Mouse (Mus musculus) forebrain, postnatal 0 days (tissue): ENCODE measurements around the gene Hoxb8. TPM values are rescaled to one million over a fixed set of nuclear protein-coding genes. Genes with fewer than 3 reads are reported as not detected.

Source experiments
- ATAC-seq: fragments of 200-750 bp; cut with Nextera tagmentation; 2 replicates; pipeline ENCODE4 v1.8.0; 2017; ENCODE audit warnings: mild to moderate bottlenecking, moderate library complexity
- DNase-seq: peaks from one replicate; pipeline ENCODE4 v3.0.0-alpha.2; 2015
- H3K27ac ChIP-seq: fragments of 300-500 bp; sonication (generic); 2 replicates; pipeline ENCODE4 v1.5.1; 2014; ENCODE audit warnings: low read depth, mild to moderate bottlenecking, antibody characterized with exemption, low read length, moderate library complexity, mixed read lengths
- H3K27me3 ChIP-seq: fragments of 300-500 bp; sonication (generic); 2 replicates; pipeline ENCODE4 v1.6.1; 2014; ENCODE audit warnings: mild to moderate bottlenecking, low read length, mixed read lengths; ENCODE audit not compliant: insufficient read depth
- H3K36me3 ChIP-seq: fragments of 300-500 bp; sonication (generic); 2 replicates; pipeline ENCODE4 v1.6.1; 2014; ENCODE audit warnings: mild to moderate bottlenecking, moderate library complexity; ENCODE audit not compliant: insufficient read depth
- H3K4me1 ChIP-seq: fragments of 300-500 bp; sonication (generic); 2 replicates; pipeline ENCODE4 v1.6.1; 2014; ENCODE audit warnings: antibody characterized with exemption; ENCODE audit not compliant: insufficient read depth
- H3K4me2 ChIP-seq: fragments of 300-500 bp; sonication (generic); 2 replicates; pipeline ENCODE4 v1.6.1; 2014; ENCODE audit warnings: low read depth, mild to moderate bottlenecking, moderate library complexity
- H3K4me3 ChIP-seq: fragments of 300-500 bp; sonication (generic); 2 replicates; pipeline ENCODE4 v1.5.1; 2014; ENCODE audit warnings: low read depth, low read length, mixed read lengths
- H3K9ac ChIP-seq: fragments of 300-500 bp; sonication (generic); 2 replicates; pipeline ENCODE4 v1.6.1; 2014; ENCODE audit warnings: mild to moderate bottlenecking
- H3K9me3 ChIP-seq: fragments of 300-500 bp; sonication (generic); 2 replicates; pipeline ENCODE4 v1.6.1; 2016; ENCODE audit warnings: low read length
- CTCF ChIP-seq: sonication (generic); IDR thresholded peaks from 2 replicates; pipeline ENCODE4 v1.5.1; 2016; ENCODE audit warnings: antibody characterized with exemption, control low read depth, low read depth
- WGBS: fragments of 180-500 bp; shearing (Covaris S2); extraction: QIAGEN DNeasy Blood & Tissue Kit; methylation state at CpG from one replicate; pipeline ENCODE4 v1.1.7; 2014; 5-methylcytosine and 5-hydroxymethylcytosine counted together
- polyA plus RNA-seq: library from polyadenylated mRNA; unstranded; fragments of >200 nt; fragmentation: Nextera tagmentation; extraction: Ambion mirVana; gene quantifications from 2 replicates; pipeline ENCODE4 v1.2.1, GENCODE M21; 2015
- total RNA-seq: library from RNA; depleted of rRNA; stranded (reverse); fragments of >200 nt; gene quantifications from 2 replicates; pipeline ENCODE4 v1.2.3, GENCODE M21; 2014

The Hoxb8 gene
- total and polyA plus RNA-seq, 2 experiments from 2014 or later = not detected

GRCm38 (mm10) chr11:96282795-96283430 lies 1.2 kb downstream of the Hoxb8 start:
- ATAC-seq (no peak), DNase-seq (no peak)
- Histone ChIP-seq H3K27ac (no peak overlapping the region), H3K4me2 (no peak overlapping the region), H3K9ac (no peak overlapping the region), H3K9me3 (no peaks in the 10 kb centered on the region), H3K4me1 (no peaks in the 10 kb centered on the region), H3K4me3 (no peak overlapping the region), H3K36me3 (no peaks in the 10 kb centered on the region), H3K27me3 (peaks cover 97% of the 10 kb centered on the region)
- 2% methylated on average over 49 of the region's 49 CpGs for WGBS
- no peak for TF ChIP-seq CTCF

GRCm38 (mm10) chr11:96284041-96284749 lies 2.5 kb downstream of the Hoxb8 start:
- Histone ChIP-seq H3K4me1 (no peaks in the 10 kb centered on the region), H3K9ac (no peak overlapping the region), H3K27me3 (peaks cover 97% of the 10 kb centered on the region), H3K27ac (no peak overlapping the region), H3K36me3 (no peaks in the 10 kb centered on the region), H3K4me2 (peak overlapping the region; percentile 44), H3K4me3 (no peak overlapping the region), H3K9me3 (no peaks in the 10 kb centered on the region)
- ATAC-seq (no peak; the same call in 1 of the 2 replicates), DNase-seq (peak; percentile 51)
- peak; percentile 43 for TF ChIP-seq CTCF
- WGBS = 2% methylated on average over 48 of the region's 49 CpGs

- Histone ChIP-seq H3K4me2 (no peak overlapping the region), H3K9me3 (no peaks in the 10 kb centered on the region), H3K9ac (no peak overlapping the region), H3K27me3 (peaks cover 97% of the 10 kb centered on the region), H3K4me1 (no peaks in the 10 kb centered on the region), H3K27ac (no peak overlapping the region), H3K4me3 (no peak overlapping the region), H3K36me3 (no peaks in the 10 kb centered on the region)
- TF ChIP-seq CTCF = no peak
- ATAC-seq (no peak), DNase-seq (no peak)
- WGBS = 2% methylated on average over 33 of the region's 37 CpGs
Observed at GRCm38 (mm10) chr11:96284774-96285734, 3.3 kb downstream of the Hoxb8 start.

- Histone ChIP-seq H3K9me3 (no peaks in the 10 kb centered on the region), H3K9ac (no peak within 1 kb of the TSS), H3K36me3 (no peaks in the 10 kb centered on the region), H3K4me2 (no peak within 1 kb of the TSS), H3K4me3 (no peak within 1 kb of the TSS), H3K4me1 (no peaks in the 10 kb centered on the region), H3K27me3 (peaks cover 96% of the 10 kb centered on the region), H3K27ac (no peak within 1 kb of the TSS)
- peak; percentile 21 for DNase-seq
- ATAC-seq = no peak
- TF ChIP-seq CTCF = no peak
- 2% methylated on average over 43 of the region's 43 CpGs for WGBS
Observed at GRCm38 (mm10) chr11:96285771-96286738, 4.3 kb downstream of the Hoxb8 start, which contains the start of gene Hoxb7. Gene Hoxb7 (plus strand): TSS chr11:96286623.

- no peaks in the 10 kb centered on the region for H3K9me3 ChIP-seq
- no peak for DNase-seq
- no peak overlapping the region for H3K4me2 ChIP-seq
- ATAC-seq = no peak
- H3K4me3 ChIP-seq = no peak overlapping the region
- H3K27me3 ChIP-seq = peaks cover 93% of the 10 kb centered on the region
- no peaks in the 10 kb centered on the region for H3K36me3 ChIP-seq
- no peaks in the 10 kb centered on the region for H3K4me1 ChIP-seq
- no peak overlapping the region for H3K27ac ChIP-seq
- no peak overlapping the region for H3K9ac ChIP-seq
- TF ChIP-seq CTCF = no peak
- WGBS = 4% methylated on average over 55 of the region's 55 CpGs
Observed at GRCm38 (mm10) chr11:96286739-96287385, 5.2 kb downstream of the Hoxb8 start.
